Mouse (Mus musculus) embryonic facial prominence, embryonic 11.5 days (tissue): ENCODE results near the gene Gmppa. TPM values are rescaled to one million over a fixed set of nuclear protein-coding genes. Genes with fewer than 3 reads are reported as not detected.

Experiments
- ATAC-seq: fragments of 200-750 bp; cut with Nextera tagmentation; replicated peaks from 2 replicates; pipeline ENCODE4 v1.8.0; 2017; ENCODE audit warnings: low read depth; ENCODE audit not compliant: insufficient number of reproducible peaks, low FRiP score, low TSS enrichment
- DNase-seq: peaks from one replicate; pipeline ENCODE4 v3.0.0-alpha.2; 2015; ENCODE audit warnings: low spot score
- H3K27ac ChIP-seq: fragments of 300-500 bp; sonication (generic); replicated peaks from 2 replicates; pipeline ENCODE4 v1.5.1; 2014; ENCODE audit warnings: mild to moderate bottlenecking, low read depth, low read length, control low read depth
- H3K27me3 ChIP-seq: fragments of 300-500 bp; sonication (generic); 2 replicates; pipeline ENCODE4 v1.6.1; 2014; ENCODE audit warnings: mild to moderate bottlenecking, low read length, moderate library complexity, mixed read lengths; ENCODE audit not compliant: control insufficient read depth, insufficient read depth
- H3K36me3 ChIP-seq: fragments of 300-500 bp; sonication (generic); replicated peaks from 2 replicates; pipeline ENCODE4 v1.6.1; 2014; ENCODE audit warnings: low read depth, mild to moderate bottlenecking, low read length, moderate library complexity, mixed read lengths; ENCODE audit not compliant: control insufficient read depth, insufficient read depth
- H3K4me1 ChIP-seq: fragments of 300-500 bp; sonication (generic); 2 replicates; pipeline ENCODE4 v1.6.1; 2014; ENCODE audit warnings: low read length, mixed read lengths; ENCODE audit not compliant: control insufficient read depth, insufficient read depth
- H3K4me2 ChIP-seq: fragments of 300-500 bp; sonication (generic); 2 replicates; pipeline ENCODE4 v1.6.1; 2014; ENCODE audit warnings: low read depth, mild to moderate bottlenecking, control low read depth, low read length, moderate library complexity
- H3K4me3 ChIP-seq: fragments of 300-500 bp; sonication (generic); 2 replicates; pipeline ENCODE4 v1.5.1; 2014; ENCODE audit warnings: low read depth, low read length, control low read depth
- H3K9ac ChIP-seq: fragments of 300-500 bp; sonication (generic); replicated peaks from 2 replicates; pipeline ENCODE4 v1.6.1; 2014; ENCODE audit warnings: mild to moderate bottlenecking, control low read depth, low read length
- H3K9me3 ChIP-seq: fragments of 300-500 bp; sonication (generic); replicated peaks from 2 replicates; pipeline ENCODE4 v1.6.1; 2016; ENCODE audit warnings: mild to moderate bottlenecking, low read length, inconsistent platforms, mixed read lengths; ENCODE audit not compliant: control insufficient read depth
- WGBS: fragments of 180-500 bp; shearing (Covaris S2); extraction: QIAGEN DNeasy Blood & Tissue Kit; methylation state at CpG from one replicate; pipeline ENCODE4 v1.1.7; 2014; 5-methylcytosine and 5-hydroxymethylcytosine counted together
- polyA plus RNA-seq: library from polyadenylated mRNA; unstranded; fragments of >200 nt; fragmentation: Nextera tagmentation; extraction: Ambion mirVana; gene quantifications from 2 replicates; pipeline ENCODE4 v1.2.1, GENCODE M21; 2014

Gmppa gene
- polyA plus RNA-seq, 1 experiment from 2014 or later: 38.4 TPM

GRCm38 (mm10) chr1:75438782-75439181 lies 3.1 kb downstream of the Gmppa start:
- H3K27me3 ChIP-seq: no peaks in the 10 kb centered on the region
- no peaks in the 10 kb centered on the region for H3K9me3 ChIP-seq
- no peak overlapping the region for H3K4me3 ChIP-seq
- DNase-seq (no peak), ATAC-seq (no peak)
- H3K36me3 ChIP-seq: no peaks in the 10 kb centered on the region
- 83% methylated on average over 8 of the region's 9 CpGs for WGBS
- peaks cover 11% of the 10 kb centered on the region for H3K4me1 ChIP-seq
- no peak overlapping the region for H3K4me2 ChIP-seq
- no peak overlapping the region for H3K27ac ChIP-seq
- no peak overlapping the region for H3K9ac ChIP-seq

- WGBS: 96% methylated on average over 7 of the region's 7 CpGs
- DNase-seq: no peak
- H3K27ac ChIP-seq: no peak overlapping the region
- H3K36me3 ChIP-seq: no peaks in the 10 kb centered on the region
- H3K9ac ChIP-seq: no peak overlapping the region
- no peak for ATAC-seq
- no peak overlapping the region for H3K4me2 ChIP-seq
- H3K27me3 ChIP-seq: no peaks in the 10 kb centered on the region
- no peaks in the 10 kb centered on the region for H3K9me3 ChIP-seq
- no peak overlapping the region for H3K4me3 ChIP-seq
- H3K4me1 ChIP-seq: peaks cover 15% of the 10 kb centered on the region
Observed at GRCm38 (mm10) chr1:75440661-75441060, 4.9 kb downstream of the Gmppa start.

- H3K4me2 ChIP-seq: no peak overlapping the region
- H3K36me3 ChIP-seq: no peaks in the 10 kb centered on the region
- ATAC-seq (no peak), DNase-seq (no peak)
- no peaks in the 10 kb centered on the region for H3K27me3 ChIP-seq
- no peaks in the 10 kb centered on the region for H3K9me3 ChIP-seq
- WGBS: 83% methylated on average over 15 of the region's 15 CpGs
- H3K4me1 ChIP-seq: peaks cover 15% of the 10 kb centered on the region
- no peak overlapping the region for H3K9ac ChIP-seq
- H3K4me3 ChIP-seq: no peak overlapping the region
- H3K27ac ChIP-seq: no peak overlapping the region
Observed at GRCm38 (mm10) chr1:75441471-75441996, 5.8 kb downstream of the Gmppa start.

GRCm38 (mm10) chr1:75442171-75442570 lies 6.4 kb downstream of the Gmppa start:
- Histone ChIP-seq H3K27ac (no peak overlapping the region), H3K27me3 (no peaks in the 10 kb centered on the region), H3K9ac (no peak overlapping the region), H3K4me3 (no peak overlapping the region), H3K36me3 (no peaks in the 10 kb centered on the region), H3K4me2 (no peak overlapping the region), H3K4me1 (peaks cover 14% of the 10 kb centered on the region), H3K9me3 (no peaks in the 10 kb centered on the region)
- WGBS: 82% methylated on average over 9 of the region's 9 CpGs
- DNase-seq (no peak), ATAC-seq (no peak)

- WGBS: 42% methylated on average over 8 of the region's 8 CpGs
- no peaks in the 10 kb centered on the region for H3K36me3 ChIP-seq
- H3K4me2 ChIP-seq: no peak overlapping the region
- ATAC-seq (no peak), DNase-seq (no peak)
- no peak overlapping the region for H3K9ac ChIP-seq
- H3K4me3 ChIP-seq: no peak overlapping the region
- H3K4me1 ChIP-seq: peaks cover 18% of the 10 kb centered on the region
- no peak overlapping the region for H3K27ac ChIP-seq
- H3K27me3 ChIP-seq: no peaks in the 10 kb centered on the region
- H3K9me3 ChIP-seq: no peaks in the 10 kb centered on the region
Observed at GRCm38 (mm10) chr1:75442811-75443210, 7.1 kb downstream of the Gmppa start.

GRCm38 (mm10) chr1:75443247-75444024 lies 7.7 kb downstream of the Gmppa start:
- ATAC-seq (no peak), DNase-seq (no peak)
- Histone ChIP-seq H3K9ac (no peak overlapping the region; the same call in 1 of the 2 replicates), H3K9me3 (no peaks in the 10 kb centered on the region), H3K27me3 (0 out of 2 replicates have a peak, but pooled peaks cover 2% of the 10 kb centered on the region), H3K4me1 (peaks cover 20% of the 10 kb centered on the region), H3K36me3 (no peaks in the 10 kb centered on the region), H3K4me2 (no peak overlapping the region), H3K27ac (0 out of 2 replicates have a peak overlapping the region, but pooled peaks have one; percentile 13), H3K4me3 (no peak overlapping the region)
- WGBS: 14% methylated on average over 13 of the region's 13 CpGs

GRCm38 (mm10) chr1:75444208-75444607 lies 8.5 kb downstream of the Gmppa start:
- Histone ChIP-seq H3K4me1 (peaks cover 25% of the 10 kb centered on the region), H3K4me2 (no peak overlapping the region; the same call in 1 of the 2 replicates)

GRCm38 (mm10) chr1:75445141-75445701 lies 9.5 kb downstream of the Gmppa start:
- H3K4me2 ChIP-seq: no peak overlapping the region
- peaks cover 12% of the 10 kb centered on the region for H3K27me3 ChIP-seq
- 20% methylated on average over 9 of the region's 9 CpGs for WGBS
- H3K4me1 ChIP-seq: peaks cover 35% of the 10 kb centered on the region
- ATAC-seq: no peak
- DNase-seq: no peak
- no peaks in the 10 kb centered on the region for H3K9me3 ChIP-seq
- H3K27ac ChIP-seq: no peak overlapping the region
- no peaks in the 10 kb centered on the region for H3K36me3 ChIP-seq
- H3K4me3 ChIP-seq: no peak overlapping the region
- H3K9ac ChIP-seq: no peak overlapping the region

More at GRCm38 (mm10) chr1:75444208-75444607, 8.5 kb downstream of the Gmppa start:
- Histone ChIP-seq H3K4me3 (no peak overlapping the region), H3K36me3 (no peaks in the 10 kb centered on the region), H3K9me3 (no peaks in the 10 kb centered on the region), H3K27ac (0 out of 2 replicates have a peak overlapping the region, but pooled peaks have one; percentile 13), H3K27me3 (peaks cover 6% of the 10 kb centered on the region), H3K9ac (no peak overlapping the region)
- DNase-seq: no peak
- 15% methylated on average over 3 of the region's 3 CpGs for WGBS
- no peak for ATAC-seq
